Mouse (Mus musculus) small intestine, adult 2 months (tissue): ENCODE results near the gene Nkg7. TPM values are rescaled to one million over a fixed set of nuclear protein-coding genes. Genes with fewer than 3 reads are reported as not detected.

Source experiments
- H3K27ac ChIP-seq: fragments of 200-500 bp; 2 replicates; pipeline ENCODE4 v1.5.1; 2012; ENCODE audit warnings: low read depth, low read length, control low read depth, inconsistent platforms; ENCODE audit not compliant: insufficient read depth
- H3K27me3 ChIP-seq: fragments of 200-500 bp; 2 replicates; pipeline ENCODE4 v1.6.1; 2012; ENCODE audit warnings: mild to moderate bottlenecking, moderate library complexity, low read length, inconsistent platforms; ENCODE audit not compliant: control insufficient read depth, insufficient read depth
- H3K36me3 ChIP-seq: fragments of 200-500 bp; 2 replicates; pipeline ENCODE4 v1.6.1; 2012; ENCODE audit warnings: mild to moderate bottlenecking, low read length, control low read depth, inconsistent platforms; ENCODE audit not compliant: control insufficient read depth, insufficient read depth
- H3K4me1 ChIP-seq: fragments of 200-500 bp; 2 replicates; pipeline ENCODE4 v1.6.1; 2012; ENCODE audit warnings: low read length, inconsistent platforms, mixed read lengths; ENCODE audit not compliant: control insufficient read depth, insufficient read depth, insufficient read length
- H3K4me3 ChIP-seq: fragments of 200-500 bp; 2 replicates; pipeline ENCODE4 v1.5.1; 2012; ENCODE audit warnings: low read depth, mild to moderate bottlenecking, control low read depth, inconsistent platforms, low read length, moderate library complexity
- CTCF ChIP-seq: fragments of 200-500 bp; IDR thresholded peaks from 2 replicates; pipeline ENCODE4 v1.5.1; 2012; ENCODE audit warnings: low read depth, mild to moderate bottlenecking, control low read depth, inconsistent platforms, low read length, moderate library complexity, mixed read lengths; ENCODE audit not compliant: insufficient replicate concordance, insufficient read length; ENCODE audit errors: extremely low read depth
- POLR2A ChIP-seq: fragments of 200-500 bp; IDR thresholded peaks from 2 replicates; pipeline ENCODE4 v1.6.1; 2012; ENCODE audit warnings: low read depth, mild to moderate bottlenecking, control low read depth, inconsistent platforms, low read length, moderate library complexity
- WGBS: fragments of 180-500 bp; shearing (Covaris S2); methylation state at CpG from one replicate; pipeline ENCODE4 v1.1.7; 2018; 5-methylcytosine and 5-hydroxymethylcytosine counted together
- polyA plus RNA-seq: library from polyadenylated mRNA; depleted of rRNA; stranded (reverse); fragments of >200 nt; gene quantifications from 2 replicates; pipeline ENCODE4 v1.2.3, GENCODE M21; 2012

Gene Nkg7
- polyA plus RNA-seq, 1 experiment: 31.3 TPM

GRCm38 (mm10) chr7:43448246-43448645, 11.4 kb downstream of the Nkg7 start:
- WGBS: 69% methylated on average over 3 of the region's 3 CpGs
- Histone ChIP-seq H3K27me3 (no peaks in the 10 kb centered on the region), H3K36me3 (peaks cover 2% of the 10 kb centered on the region; the same call in 1 of the 2 replicates), H3K4me1 (peaks cover 8% of the 10 kb centered on the region), H3K27ac (no peak overlapping the region), H3K4me3 (no peak overlapping the region)
- TF ChIP-seq CTCF (no peak), POLR2A (no peak)

GRCm38 (mm10) chr7:43449811-43450210, 12.9 kb downstream of the Nkg7 start:
- no peak overlapping the region for H3K4me3 ChIP-seq
- TF ChIP-seq POLR2A: no peak
- no peak for TF ChIP-seq CTCF
- no peak overlapping the region for H3K27ac ChIP-seq
- peaks cover 5% of the 10 kb centered on the region for H3K36me3 ChIP-seq
- WGBS: 94% methylated on average over 2 of the region's 2 CpGs
- peaks cover 13% of the 10 kb centered on the region for H3K4me1 ChIP-seq
- H3K27me3 ChIP-seq: no peaks in the 10 kb centered on the region

GRCm38 (mm10) chr7:43451726-43452125, 14.9 kb downstream of the Nkg7 start:
- 91% methylated on average over 11 of the region's 11 CpGs for WGBS
- no peak for TF ChIP-seq POLR2A
- TF ChIP-seq CTCF: no peak

GRCm38 (mm10) chr7:43452609-43453008, 15.7 kb downstream of the Nkg7 start:
- no peak overlapping the region for H3K27ac ChIP-seq
- 51% methylated on average over 4 of the region's 4 CpGs for WGBS

More at GRCm38 (mm10) chr7:43451726-43452125, 14.9 kb downstream of the Nkg7 start:
- H3K36me3 ChIP-seq: peaks cover 20% of the 10 kb centered on the region
- H3K27ac ChIP-seq: no peak overlapping the region
- no peaks in the 10 kb centered on the region for H3K27me3 ChIP-seq
- H3K4me3 ChIP-seq: no peak overlapping the region
- peaks cover 13% of the 10 kb centered on the region for H3K4me1 ChIP-seq

GRCm38 (mm10) chr7:43453599-43454355, 16.9 kb downstream of the Nkg7 start:
- WGBS: 46% methylated on average over 14 of the region's 14 CpGs
- TF ChIP-seq CTCF (no peak), POLR2A (no peak)
- Histone ChIP-seq H3K27ac (peak overlapping the region; percentile 86), H3K27me3 (no peaks in the 10 kb centered on the region), H3K4me1 (peaks cover 13% of the 10 kb centered on the region), H3K36me3 (peaks cover 28% of the 10 kb centered on the region), H3K4me3 (peak overlapping the region; percentile 19; the same call in 1 of the 2 replicates)

More at GRCm38 (mm10) chr7:43452609-43453008, 15.7 kb downstream of the Nkg7 start:
- H3K4me1 ChIP-seq: peaks cover 13% of the 10 kb centered on the region
- no peaks in the 10 kb centered on the region for H3K27me3 ChIP-seq
- H3K36me3 ChIP-seq: peaks cover 28% of the 10 kb centered on the region
- no peak overlapping the region for H3K4me3 ChIP-seq
- TF ChIP-seq POLR2A: no peak
- TF ChIP-seq CTCF: no peak

GRCm38 (mm10) chr7:43454371-43454770, 17.5 kb downstream of the Nkg7 start:
- Histone ChIP-seq H3K4me3 (no peak overlapping the region), H3K27ac (peak overlapping the region; percentile 86; the same call in 1 of the 2 replicates), H3K27me3 (no peaks in the 10 kb centered on the region), H3K4me1 (peaks cover 13% of the 10 kb centered on the region), H3K36me3 (peaks cover 28% of the 10 kb centered on the region)
- TF ChIP-seq POLR2A (no peak), CTCF (no peak)
- WGBS: 60% methylated on average over 6 of the region's 6 CpGs

GRCm38 (mm10) chr7:43462851-43463250, 26.0 kb downstream of the Nkg7 start, which contains the start of gene Vsig10l:
Gene Vsig10l, plus strand, starts transcription at chr7:43463151.
- TF ChIP-seq CTCF (no peak), POLR2A (no peak)
- H3K4me1 ChIP-seq: peaks cover 6% of the 10 kb centered on the region; the same call in 1 of the 2 replicates
- no peaks in the 10 kb centered on the region; the same call in 1 of the 2 replicates for H3K36me3 ChIP-seq
- H3K4me3 ChIP-seq: no peak within 1 kb of the TSS
- no peak within 1 kb of the TSS for H3K27ac ChIP-seq
- H3K27me3 ChIP-seq: no peaks in the 10 kb centered on the region
- 46% methylated on average over 4 of the region's 4 CpGs for WGBS
